Comparison of ENCODE assay signal across 8 mouse cellular contexts in the genomic region with DNA sequence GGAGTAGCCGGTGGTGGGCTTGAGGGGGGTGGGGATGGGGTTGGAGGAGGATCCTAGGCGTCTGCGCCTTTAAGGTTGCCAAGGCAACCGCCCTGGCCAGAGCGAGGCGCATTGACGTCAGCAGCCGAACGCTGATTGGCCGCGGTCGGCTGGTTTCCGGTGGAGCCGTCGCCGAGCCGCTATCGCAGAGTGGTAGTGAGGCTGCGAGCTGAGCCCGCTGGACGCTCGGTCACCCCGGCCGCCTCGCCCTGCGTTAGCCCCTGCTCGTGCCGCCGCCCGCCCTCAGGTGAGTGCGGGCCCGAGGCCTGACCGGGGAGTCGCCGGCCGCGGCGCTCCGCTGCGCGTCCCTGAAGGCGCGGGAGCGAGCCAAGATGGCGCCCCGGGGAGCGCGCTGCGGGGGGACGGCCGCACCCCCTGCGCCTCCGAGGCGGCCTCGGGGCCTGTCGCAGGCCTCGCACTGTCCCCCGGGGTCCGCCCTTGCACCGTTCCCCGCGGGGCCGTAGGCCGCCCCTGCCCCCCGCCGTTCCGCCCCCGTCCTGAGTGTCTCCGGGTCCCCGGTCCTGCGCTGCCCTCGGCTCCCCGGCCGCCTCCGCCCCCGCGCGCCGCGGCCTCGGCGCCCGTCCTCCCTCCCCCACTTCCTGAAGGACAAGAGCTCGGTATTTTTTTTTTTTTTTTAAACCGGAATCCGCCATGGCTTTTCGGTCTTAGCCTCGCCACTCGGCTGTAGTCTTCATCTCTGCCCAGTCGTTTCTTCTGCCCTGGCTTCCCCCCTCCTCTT. TPM values are rescaled to one million over a fixed set of nuclear protein-coding genes. Genes with fewer than 3 reads are reported as not detected.
DNase-seq lines count a peak whose midpoint lies in the region; ATAC-seq lines count a peak whose summit lies in the region.

No protein-coding gene starts in this region.

- H3K4me2 ChIP-seq in hindbrain, embryonic 12.5 days (replicated peaks), result peak overlapping the region; percentile 89

- DNase-seq in MN1 (ENCODE audit: low spot score), result peak; percentile 96
- peak; percentile 91 for DNase-seq in cerebellum, adult 9-10 months
- DNase-seq in frontal cortex, adult 2 months (ENCODE audit: extremely low spot score in 1 of 2, low spot score in 1 of 2), result peak; percentile 90 to 95
- peak; percentile 95 to 96 for DNase-seq in layer of hippocampus, postnatal 14 days (ENCODE audit: low spot score in 2 of 2)
- DNase-seq in lung, postnatal 14 days, result peak; percentile 94
- DNase-seq in retina, adult 2 months (ENCODE audit: low read depth, low spot score), result peak; percentile 82
- DNase-seq in thymus, postnatal 36 days, result peak; percentile 90 to 93

- H3K4me3 ChIP-seq in hindbrain, embryonic 12.5 days, result peak overlapping the region; percentile 99

- no peaks in the 10 kb centered on the region for H3K9me3 ChIP-seq in hindbrain, embryonic 12.5 days (replicated peaks)

- peaks cover 21% of the 10 kb centered on the region for H3K36me3 ChIP-seq in hindbrain, embryonic 12.5 days

- peak overlapping the region; percentile 99 for H3K9ac ChIP-seq in hindbrain, embryonic 12.5 days

- peaks cover 41% of the 10 kb centered on the region for H3K4me1 ChIP-seq in hindbrain, embryonic 12.5 days

- peak overlapping the region; percentile 98 for H3K27ac ChIP-seq in hindbrain, embryonic 12.5 days

- WGBS in hindbrain, embryonic 12.5 days, result under 1% methylated on average over 83 of the region's 90 CpGs

- no peaks in the 10 kb centered on the region for H3K27me3 ChIP-seq in hindbrain, embryonic 12.5 days

- peak; percentile 97 for ATAC-seq in hindbrain, embryonic 12.5 days (ENCODE audit: low FRiP score)

RNA-seq across cellular contexts. Expression of a gene that starts 1.8 kb away (rescaled TPM):
- polyA plus RNA-seq in frontal cortex, adult 2 months (2012; rRNA removed), result 434 and 454 TPM in 2 replicates
- polyA plus RNA-seq in hindbrain, embryonic 12.5 days (2016; fragmentation: Nextera tagmentation; extraction: Ambion mirVana), result 450 and 504 TPM in 2 replicates
- total RNA-seq in layer of hippocampus, postnatal 14 days (2021), result 100 to 1,000 TPM; 463 to 484 TPM

RNA-seq across cellular contexts. Expression of a gene that starts 39.2 kb away (rescaled TPM):
- 18.6 and 18.8 TPM in 2 replicates for polyA plus RNA-seq in frontal cortex, adult 2 months (2012; rRNA removed)
- polyA plus RNA-seq in hindbrain, embryonic 12.5 days (2016; fragmentation: Nextera tagmentation; extraction: Ambion mirVana), result 25.1 and 27.5 TPM in 2 replicates
- 10 to 100 TPM; 23.1 to 25.6 TPM for total RNA-seq in layer of hippocampus, postnatal 14 days (2021)

Comparison
In these comparisons a context has a peak if more than half of its experiments do, and no peak if none do; other contexts are left out.
1. Peak in every context shown above with its lines: DNase-seq, ATAC-seq, H3K4me3 ChIP-seq and H3K27ac ChIP-seq.